In the genomic region with DNA sequence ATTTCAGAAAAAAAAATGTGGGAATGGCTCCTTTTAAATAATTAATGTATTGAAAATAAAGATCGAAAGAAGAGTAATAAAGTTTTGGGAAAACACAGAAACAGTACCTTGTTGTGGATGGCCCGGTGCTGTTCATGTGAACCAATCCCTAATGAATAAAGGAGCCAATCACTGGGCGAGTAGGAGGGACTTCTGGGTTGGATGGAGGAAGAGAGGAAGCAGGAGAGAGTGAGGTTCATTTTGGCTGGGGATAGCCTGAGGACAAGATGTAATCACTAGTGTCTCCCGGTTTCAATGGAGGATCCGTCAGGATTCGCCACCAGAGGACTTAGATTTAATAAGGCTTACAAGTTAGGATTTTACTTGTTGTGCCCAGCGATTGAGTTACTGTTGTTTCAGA, we compare ENCODE assay signal across 23 mouse cellular contexts.
DNase-seq lines count a peak whose midpoint lies in the region; ATAC-seq and TF ChIP-seq lines count a peak whose summit lies in the region.
"Had no signal": no experiment of that assay in that cellular context is flagged by ENCODE, and none has a peak within 500 bp of the region (broad histone marks: within the 10 kb centered on the region; RNA-seq: fewer than 3 reads in every experiment).

No protein-coding gene starts in this region.

- no peak for TF ChIP-seq EP300 in ES-Bruce4 (IDR thresholded peaks at IDR 0.05; ENCODE audit: insufficient read depth, low read depth, low read length)

- peak overlapping the region; percentile 52 for H3K9ac ChIP-seq in ES-Bruce4 (ENCODE audit: low read depth, poor library complexity, severe bottlenecking)
- H3K9ac ChIP-seq in ES-E14 (ENCODE audit: insufficient read depth, low read depth, low read length, poor library complexity, severe bottlenecking): peak overlapping the region; percentile 74; the same call in 1 of the 2 replicates
- no peak overlapping the region for H3K9ac ChIP-seq in kidney, embryonic 15.5 days
- H3K9ac ChIP-seq: embryonic facial prominence, embryonic 12.5 days; forebrain, embryonic 13.5 days; forebrain, embryonic 15.5 days; forebrain, postnatal 0 days had no signal

- peak overlapping the region; percentile 33 for H3K4me3 ChIP-seq in ES-Bruce4 (ENCODE audit: low read depth, low read length)
- peak overlapping the region; percentile 59 to 72 for H3K4me3 ChIP-seq in ES-E14 (ENCODE audit: insufficient read depth in 1 of 2, low read depth in 1 of 2, low read length in 2 of 2, poor library complexity in 1 of 2, severe bottlenecking in 1 of 2)
- H3K4me3 ChIP-seq in brown adipose tissue, adult 24 weeks (ENCODE audit: insufficient read depth, low read depth, low read length): no peak overlapping the region
- no peak overlapping the region for H3K4me3 ChIP-seq in embryonic facial prominence, embryonic 10.5 days
- no peak overlapping the region for H3K4me3 ChIP-seq in kidney, embryonic 15.5 days (replicated peaks)
- H3K4me3 ChIP-seq: embryonic facial prominence, embryonic 12.5 days; forebrain, embryonic 13.5 days; forebrain, embryonic 15.5 days had no signal

- H3K36me3 ChIP-seq in ES-Bruce4 (ENCODE audit: control insufficient read depth, insufficient read depth, low read length, poor library complexity, severe bottlenecking) (no peaks in the 10 kb centered on the region), ES-E14 (ENCODE audit: control insufficient read depth, insufficient read depth, low read length, poor library complexity, severe bottlenecking) (no peaks in the 10 kb centered on the region)
- no peaks in the 10 kb centered on the region for H3K36me3 ChIP-seq in embryonic facial prominence, embryonic 10.5 days (replicated peaks)
- H3K36me3 ChIP-seq in kidney, embryonic 15.5 days: no peaks in the 10 kb centered on the region
- H3K36me3 ChIP-seq: embryonic facial prominence, embryonic 12.5 days; forebrain, embryonic 15.5 days had no signal

- no peak for TF ChIP-seq CTCF in ES-Bruce4 (IDR thresholded peaks at IDR 0.05; ENCODE audit: low read depth, low read length)

- TF ChIP-seq POLR2A in ES-Bruce4 (IDR thresholded peaks at IDR 0.05; ENCODE audit: insufficient read depth, low read length): no peak

- peak; percentile 40 for DNase-seq in ES-E14 (ENCODE audit: low read depth, low spot score)
- DNase-seq in WW6 (ENCODE audit: low read depth, low spot score): peak; percentile 20
- DNase-seq in embryonic facial prominence, embryonic 10.5 days (ENCODE audit: low spot score): no peak
- no peak for DNase-seq in natural killer cell, adult 2 months (ENCODE audit: low spot score in 2 of 2)
- DNase-seq in layer of hippocampus, postnatal 14 days (ENCODE audit: low spot score in 2 of 2): no peak
- DNase-seq: adrenal gland, adult 8-10 months; adrenal gland, postnatal 14 days; adrenal gland, postnatal 36 days; cerebellum, adult 11 months; cerebellum, adult 18-20 months; cerebellum, adult 8-10 months; cerebellum, adult 9-11 months; cerebellum, postnatal 14 days; cerebellum, postnatal 36 days; embryo, embryonic 11 days; forebrain, postnatal 0 days had no signal

- in situ Hi-C loops in ES-E14 (cut with MboI; ENCODE audit: low sequenced_read_pairs in 2 of 2, unreplicated experiment in 2 of 2): no loop called here

- ATAC-seq in kidney, embryonic 15.5 days (replicated peaks; ENCODE audit: low FRiP score): no peak
- ATAC-seq: activated CD4-positive, CD25-positive, alpha-beta regulatory T cell, adult 4 months; forebrain, embryonic 13.5 days; forebrain, embryonic 15.5 days; forebrain, postnatal 0 days had no signal

- H3K9me3 ChIP-seq in ES-Bruce4 (replicated peaks; ENCODE audit: control insufficient read depth, insufficient read depth, low read length, poor library complexity, severe bottlenecking): no peaks in the 10 kb centered on the region
- H3K9me3 ChIP-seq in ES-E14 (ENCODE audit: control insufficient read depth, insufficient read depth, low read depth, low read length): no peaks in the 10 kb centered on the region
- H3K9me3 ChIP-seq in embryonic facial prominence, embryonic 10.5 days: no peaks in the 10 kb centered on the region
- H3K9me3 ChIP-seq in kidney, embryonic 15.5 days (replicated peaks): no peaks in the 10 kb centered on the region
- H3K9me3 ChIP-seq: embryonic facial prominence, embryonic 12.5 days; forebrain, embryonic 13.5 days; forebrain, embryonic 15.5 days had no signal

- 58% methylated on average over 7 of the region's 7 CpGs for WGBS in embryonic facial prominence, embryonic 10.5 days
- 75% methylated on average over 7 of the region's 7 CpGs for WGBS in kidney, embryonic 15.5 days

- H3K4me2 ChIP-seq in kidney, embryonic 15.5 days: no peak overlapping the region
- H3K4me2 ChIP-seq: embryonic facial prominence, embryonic 12.5 days; forebrain, embryonic 13.5 days; forebrain, embryonic 15.5 days had no signal

- peaks cover 2% of the 10 kb centered on the region for H3K4me1 ChIP-seq in ES-Bruce4 (ENCODE audit: control insufficient read depth, insufficient read depth, low read length)
- 0 out of 4 replicates have a peak, but pooled peaks cover 0 to 2% of the 10 kb centered on the region in 2 experiments for H3K4me1 ChIP-seq in ES-E14 (ENCODE audit: control insufficient read depth in 2 of 2, insufficient read depth in 2 of 2, low read length in 2 of 2, poor library complexity in 1 of 2)
- peaks cover 4% of the 10 kb centered on the region; the same call in 1 of the 2 replicates for H3K4me1 ChIP-seq in brown adipose tissue, adult 24 weeks (ENCODE audit: control insufficient read depth, insufficient read depth, insufficient read length, low read length)
- H3K4me1 ChIP-seq in embryonic facial prominence, embryonic 10.5 days: peaks cover 9% of the 10 kb centered on the region
- H3K4me1 ChIP-seq in kidney, embryonic 15.5 days: no peaks in the 10 kb centered on the region
- H3K4me1 ChIP-seq: forebrain, embryonic 15.5 days had no signal

- H3K27me3 ChIP-seq in ES-Bruce4 (ENCODE audit: control insufficient read depth, insufficient read depth, low read length, poor library complexity, severe bottlenecking): no peaks in the 10 kb centered on the region
- H3K27me3 ChIP-seq in embryonic facial prominence, embryonic 10.5 days (replicated peaks; ENCODE audit: low read depth, poor library complexity, severe bottlenecking): no peaks in the 10 kb centered on the region
- no peaks in the 10 kb centered on the region for H3K27me3 ChIP-seq in kidney, embryonic 15.5 days
- H3K27me3 ChIP-seq: embryonic facial prominence, embryonic 12.5 days; forebrain, embryonic 13.5 days; forebrain, embryonic 15.5 days had no signal

- H3K27ac ChIP-seq in ES-Bruce4 (ENCODE audit: insufficient read depth, low read length) (0 out of 2 replicates have a peak overlapping the region, but pooled peaks have one; percentile 25), ES-E14 (ENCODE audit: insufficient read depth, low read depth, low read length, poor library complexity, severe bottlenecking) (no peak overlapping the region)
- peak overlapping the region; percentile 13; the same call in 1 of the 2 replicates for H3K27ac ChIP-seq in brown adipose tissue, adult 24 weeks (replicated peaks; ENCODE audit: low read depth, low read length)
- H3K27ac ChIP-seq in embryonic facial prominence, embryonic 10.5 days (replicated peaks): no peak overlapping the region
- H3K27ac ChIP-seq in kidney, embryonic 15.5 days: no peak overlapping the region
- H3K27ac ChIP-seq: embryonic facial prominence, embryonic 12.5 days; forebrain, embryonic 13.5 days; forebrain, embryonic 15.5 days had no signal

TF ChIP-seq in ES-E14, 5 proteins besides CTCF, POLR2A, EP300 and RAD21:
- no peak for TF ChIP-seq MAFK (IDR thresholded peaks at IDR 0.05; ENCODE audit: insufficient read depth, low read depth, low read length)
- TF ChIP-seq CHD2 (IDR thresholded peaks at IDR 0.05; ENCODE audit: low read depth, low read length): no peak
- no peak for TF ChIP-seq ZNF384 (IDR thresholded peaks at IDR 0.05; ENCODE audit: low read depth, low read length)
- TF ChIP-seq HCFC1 (IDR thresholded peaks at IDR 0.05; ENCODE audit: borderline replicate concordance, insufficient read depth, low read length): no peak
- no peak for TF ChIP-seq ZC3H11A (IDR thresholded peaks at IDR 0.05; ENCODE audit: borderline replicate concordance, low read depth, low read length)

Comparison
In these comparisons a context has a peak if more than half of its experiments do, and no peak if none do; other contexts are left out.
1. H3K27ac ChIP-seq: peak in ES-Bruce4 (single experiment) and brown adipose tissue, adult 24 weeks (single experiment); none in ES-E14 (single experiment), embryonic facial prominence, embryonic 10.5 days (single experiment) and kidney, embryonic 15.5 days (single experiment).
2. H3K4me3 ChIP-seq: peak in ES-Bruce4 (single experiment) and ES-E14 (2 of 2); none in brown adipose tissue, adult 24 weeks (single experiment), embryonic facial prominence, embryonic 10.5 days (single experiment) and kidney, embryonic 15.5 days (single experiment).
3. DNase-seq: peak in ES-E14 (single experiment) and WW6 (single experiment); none in embryonic facial prominence, embryonic 10.5 days (single experiment), natural killer cell, adult 2 months (0 of 2) and layer of hippocampus, postnatal 14 days (0 of 2).